In genomic region chr6:58542852-58543251, GRCm38 (mm10) we compare ENCODE assay signal across 8 mouse cellular contexts. TPM values are rescaled to one million over a fixed set of nuclear protein-coding genes. Genes with fewer than 3 reads are reported as not detected.
DNase-seq lines count a peak whose midpoint lies in the region; ATAC-seq and TF ChIP-seq lines count a peak whose summit lies in the region.
"Not testable (repeated sequence)": the region's sequence is repeated elsewhere in the genome, so short reads cannot be mapped to it uniquely, and the experiment has no call there.

No protein-coding gene starts in this region.

- H3K4me3 ChIP-seq in heart, adult 2 months; kidney, postnatal 0 days (replicated peaks; ENCODE audit: low read depth, low read length); neural tube, embryonic 11.5 days (ENCODE audit: low read depth, low read length): not testable (repeated sequence)

- H3K36me3 ChIP-seq in heart, adult 2 months (ENCODE audit: control insufficient read depth, insufficient read depth, low read length); kidney, postnatal 0 days (ENCODE audit: insufficient read depth, low read length); neural tube, embryonic 11.5 days (ENCODE audit: control insufficient read depth, insufficient read depth, low read length): not testable (repeated sequence)

- H3K27me3 ChIP-seq in heart, adult 2 months (ENCODE audit: control insufficient read depth, insufficient read depth, low read length); kidney, postnatal 0 days (ENCODE audit: insufficient read depth, low read length); neural tube, embryonic 11.5 days (ENCODE audit: control insufficient read depth, insufficient read depth, low read length): not testable (repeated sequence)

- peak; percentile 67 for TF ChIP-seq CTCF in heart, adult 2 months (IDR thresholded peaks at IDR 0.05)
- TF ChIP-seq CTCF in kidney, postnatal 0 days (IDR thresholded peaks at IDR 0.05; ENCODE audit: low read depth) = peak; percentile 65

- WGBS in heart, adult 2 months = 68% methylated on average over 8 of the region's 8 CpGs
- 59% methylated on average over 8 of the region's 8 CpGs for WGBS in kidney, postnatal 0 days
- 61% methylated on average over 8 of the region's 8 CpGs for WGBS in neural tube, embryonic 11.5 days

- intact Hi-C loops in heart, adult 2 months (cut with DNase I) = loop anchor here (1.0 kb wide), 1 partner anchor 229 kb away; no protein-coding TSS in a partner anchor

- H3K27ac ChIP-seq in heart, adult 2 months; kidney, postnatal 0 days; neural tube, embryonic 11.5 days (ENCODE audit: low read depth, low read length): not testable (repeated sequence)

- not testable (repeated sequence) for H3K9me3 ChIP-seq in kidney, postnatal 0 days (replicated peaks; ENCODE audit: low read length); neural tube, embryonic 11.5 days (ENCODE audit: control insufficient read depth, low read length)

- not testable (repeated sequence) for ATAC-seq in kidney, postnatal 0 days (replicated peaks; ENCODE audit: low FRiP score, low read depth); neural tube, embryonic 11.5 days (ENCODE audit: insufficient read depth, low FRiP score, low TSS enrichment)

- DNase-seq in CD4-positive, CD25-positive, alpha-beta regulatory T cell, adult 2 months (ENCODE audit: low read depth, low spot score) = peak; percentile 40
- peak; percentile 25 to 46 for DNase-seq in adrenal gland, adult 18-20 months (ENCODE audit: low spot score in 2 of 2)
- DNase-seq in cerebellum, postnatal 36 days = peak; percentile 4
- DNase-seq in heart, adult 2 months = peak in 1 of 2 experiments; percentile 44
- peak; percentile 67 for DNase-seq in kidney, postnatal 0 days (ENCODE audit: low spot score)
- peak; percentile 37 for DNase-seq in liver
- DNase-seq in neural tube, embryonic 11.5 days (ENCODE audit: low spot score) = peak; percentile 30
- DNase-seq in thymus, postnatal 14 days = peak; percentile 44

- H3K4me1 ChIP-seq in heart, adult 2 months (ENCODE audit: control insufficient read depth, insufficient read depth, low read length); kidney, postnatal 0 days (replicated peaks; ENCODE audit: insufficient read depth, low read length); neural tube, embryonic 11.5 days (ENCODE audit: control insufficient read depth, insufficient read depth, low read length): not testable (repeated sequence)

- not testable (repeated sequence) for H3K9ac ChIP-seq in heart, adult 2 months (ENCODE audit: low read depth, low read length); kidney, postnatal 0 days (ENCODE audit: low read depth, low read length); neural tube, embryonic 11.5 days (ENCODE audit: low read length)

- TF ChIP-seq POLR2A in heart, adult 2 months (IDR thresholded peaks at IDR 0.05; ENCODE audit: insufficient read depth, low read depth, low read length) = not testable (repeated sequence)

- TF ChIP-seq EP300 in heart, adult 2 months (IDR thresholded peaks at IDR 0.05; ENCODE audit: insufficient read depth, low read depth, low read length) = not testable (repeated sequence)

- not testable (repeated sequence) for H3K79me2 ChIP-seq in heart, adult 2 months (replicated peaks; ENCODE audit: control insufficient read depth, insufficient read depth, low read length)

- not testable (repeated sequence) for H3K4me2 ChIP-seq in kidney, postnatal 0 days (ENCODE audit: low read length); neural tube, embryonic 11.5 days (ENCODE audit: low read depth)

RNA-seq across cellular contexts. Expression of gene Abcg2, which starts 41.5 kb away (rescaled TPM):
- total RNA-seq in adrenal gland, adult 18-20 months (2021) = 10 to 100 TPM; 23.4 to 26.1 TPM
- 10 to 100 TPM; 27.4 to 30.7 TPM for total RNA-seq in heart, adult 2 months (2021)
- 12.8 and 19.4 TPM in 2 replicates for polyA plus RNA-seq in heart, adult 2 months (2012; rRNA removed)
- polyA plus RNA-seq in kidney, postnatal 0 days (2015; fragmentation: Nextera tagmentation; extraction: Ambion mirVana) = 136 and 154 TPM in 2 replicates
- polyA plus RNA-seq in neural tube, embryonic 11.5 days (2014; fragmentation: Nextera tagmentation; extraction: Ambion mirVana) = 45.2 and 47.4 TPM in 2 replicates
